Mouse (Mus musculus): ENCODE data around the gene Iqcf5.

The Iqcf5 gene

GRCm38 (mm10) chr9:106514273-106514672, at the start of gene Iqcf5:
TSS of gene Iqcf5 (plus strand) at chr9:106514573.
- DNase-seq, result no peak

- peak; percentile 94 to 95 for DNase-seq
Measured at GRCm38 (mm10) chr9:106464751-106465541, 49.4 kb upstream of the Iqcf5 start.

- DNase-seq, result peak; percentile 86 to 90
Measured at GRCm38 (mm10) chr9:106465571-106466200, 48.7 kb upstream of the Iqcf5 start, which contains the start of gene Gpr62. TSS of gene Gpr62 (minus strand) at chr9:106465938.

GRCm38 (mm10) chr9:106466721-106467120, 47.7 kb upstream of the Iqcf5 start:
- peak in 1 of 2 experiments; percentile 15 for DNase-seq

GRCm38 (mm10) chr9:106467746-106468145, 46.6 kb upstream of the Iqcf5 start:
- DNase-seq, result peak; percentile 27 to 30

- DNase-seq, result peak in 1 of 2 experiments; percentile 29
Measured at GRCm38 (mm10) chr9:106469317-106469716, 45.1 kb upstream of the Iqcf5 start.

- DNase-seq, result peak in 1 of 2 experiments; percentile 14
Measured at GRCm38 (mm10) chr9:106469776-106470175, 44.6 kb upstream of the Iqcf5 start.

GRCm38 (mm10) chr9:106470991-106471750, 43.2 kb upstream of the Iqcf5 start:
- DNase-seq, result peak; percentile 9 to 14

GRCm38 (mm10) chr9:106471892-106472291, 42.5 kb upstream of the Iqcf5 start:
- peak in 1 of 2 experiments; percentile 59 for DNase-seq

GRCm38 (mm10) chr9:106472321-106472720, 42.1 kb upstream of the Iqcf5 start:
- peak; percentile 23 to 27 for DNase-seq

GRCm38 (mm10) chr9:106473081-106473752, 41.2 kb upstream of the Iqcf5 start:
- peak; percentile 21 to 33 for DNase-seq

- DNase-seq, result peak in 1 of 2 experiments; percentile 37
Measured at GRCm38 (mm10) chr9:106473753-106474105, 40.6 kb upstream of the Iqcf5 start.

GRCm38 (mm10) chr9:106474456-106474855, 39.9 kb upstream of the Iqcf5 start:
- DNase-seq, result peak; percentile 80 to 89

- DNase-seq, result peak; percentile 16 to 50
Measured at GRCm38 (mm10) chr9:106475046-106475445, 39.3 kb upstream of the Iqcf5 start.

GRCm38 (mm10) chr9:106475663-106476001, 38.7 kb upstream of the Iqcf5 start, which contains the start of gene Rrp9:
TSS of gene Rrp9 (plus strand) at chr9:106475963.
- peak in 1 of 2 experiments; percentile 35 for DNase-seq

- DNase-seq, result no peak
Measured at GRCm38 (mm10) chr9:106476002-106476923, 38.1 kb upstream of the Iqcf5 start.

GRCm38 (mm10) chr9:106476924-106477484, 37.4 kb upstream of the Iqcf5 start, which contains the start of gene Parp3:
TSS of gene Parp3 (minus strand) at chr9:106476949.
- DNase-seq, result peak; percentile 98 to 99

- DNase-seq, result peak in 1 of 2 experiments; percentile 14
Measured at GRCm38 (mm10) chr9:106477649-106478048, 36.7 kb upstream of the Iqcf5 start.

- no peak for DNase-seq
Measured at GRCm38 (mm10) chr9:106478101-106478500, 36.3 kb upstream of the Iqcf5 start.

GRCm38 (mm10) chr9:106480541-106480940, 33.8 kb upstream of the Iqcf5 start:
- no peak for DNase-seq

- DNase-seq, result no peak
Measured at GRCm38 (mm10) chr9:106481075-106481474, 33.3 kb upstream of the Iqcf5 start.
